Mouse (Mus musculus) megakaryocyte, embryonic 14.5 days (primary cell): ENCODE data around the gene Gab1.

ENCODE experiments used
- FLI1 ChIP-seq: IDR thresholded peaks from 2 replicates; pipeline ENCODE4 v1.6.1; 2012; ENCODE audit warnings: low read length, inconsistent platforms, mixed read lengths
- GATA1 ChIP-seq: IDR thresholded peaks from 3 replicates; pipeline ENCODE4 v1.6.1; 2012; ENCODE audit warnings: mixed read lengths, low read length, inconsistent platforms, borderline replicate concordance

DNA sequence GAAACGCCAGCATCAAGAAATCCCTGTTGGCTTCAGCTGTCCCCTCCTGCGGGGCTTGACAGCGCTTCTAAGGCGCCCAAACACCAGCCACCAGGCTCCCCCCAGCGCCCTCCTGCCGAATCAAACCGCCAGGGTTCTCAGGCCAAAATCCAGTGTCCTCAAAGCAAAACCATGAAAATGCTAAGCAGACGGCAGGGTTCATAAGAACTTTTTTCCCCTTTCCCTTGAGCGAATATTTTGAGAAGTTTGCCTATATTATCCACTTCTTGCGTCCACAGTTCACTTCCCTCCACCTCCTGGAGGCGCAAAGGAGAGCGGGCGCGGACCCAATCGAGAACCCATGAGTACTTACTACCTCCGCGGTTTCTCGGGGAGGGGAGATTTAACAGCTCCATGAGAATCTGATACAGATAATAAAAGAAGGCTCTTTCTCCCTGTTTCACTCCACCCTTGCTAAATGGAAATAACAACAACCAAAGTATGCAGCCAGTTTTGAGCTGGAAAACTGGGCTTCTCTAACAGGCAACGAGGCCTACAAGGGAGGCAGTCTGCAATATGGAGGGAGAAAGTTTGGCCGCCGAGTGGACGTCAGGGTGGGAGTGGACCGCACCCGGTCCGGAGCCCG lies 1.4 kb downstream of the Gab1 start:
- no peak for TF ChIP-seq GATA1
- TF ChIP-seq FLI1: no peak
